Mouse (Mus musculus) megakaryocyte, embryonic 14.5 days (primary cell): ENCODE results near the gene Zscan26. TPM values are rescaled to one million over a fixed set of nuclear protein-coding genes. Genes with fewer than 3 reads are reported as not detected.
A peak's percentile ranks its signal among the peaks of the same experiment; 100 is the strongest.

Source experiments
- H3K27me3 ChIP-seq: replicated peaks from 2 replicates; pipeline ENCODE3; 2012; ENCODE audit warnings: inconsistent platforms
- H3K36me3 ChIP-seq: replicated peaks from 2 replicates; pipeline ENCODE3; 2012; ENCODE audit warnings: low read length, inconsistent platforms, mixed read lengths
- H3K4me1 ChIP-seq: 2 replicates; pipeline ENCODE4 v1.6.1; 2012; ENCODE audit warnings: inconsistent platforms
- H3K4me3 ChIP-seq: replicated peaks from 2 replicates; pipeline ENCODE3; 2012; ENCODE audit warnings: moderate library complexity, mild to moderate bottlenecking, inconsistent platforms
- H3K9me3 ChIP-seq: 2 replicates; pipeline ENCODE4 v1.6.1; 2012; ENCODE audit warnings: inconsistent platforms
- FLI1 ChIP-seq: IDR thresholded peaks from 2 replicates; pipeline ENCODE4 v1.6.1; 2012; ENCODE audit warnings: low read length, inconsistent platforms, mixed read lengths
- GATA1 ChIP-seq: IDR thresholded peaks from 3 replicates; pipeline ENCODE4 v1.6.1; 2012; ENCODE audit warnings: mixed read lengths, low read length, inconsistent platforms, borderline replicate concordance
- polyA plus RNA-seq: library from polyadenylated mRNA; stranded (reverse); fragments of >175 nt; gene quantifications from 2 replicates; pipeline ENCODE4 v1.2.3, GENCODE M21; 2012; ENCODE audit warnings: low replicate concordance; ENCODE audit not compliant: insufficient read depth

Gene Zscan26
- polyA plus RNA-seq, 1 experiment: 0.70 TPM

DNA sequence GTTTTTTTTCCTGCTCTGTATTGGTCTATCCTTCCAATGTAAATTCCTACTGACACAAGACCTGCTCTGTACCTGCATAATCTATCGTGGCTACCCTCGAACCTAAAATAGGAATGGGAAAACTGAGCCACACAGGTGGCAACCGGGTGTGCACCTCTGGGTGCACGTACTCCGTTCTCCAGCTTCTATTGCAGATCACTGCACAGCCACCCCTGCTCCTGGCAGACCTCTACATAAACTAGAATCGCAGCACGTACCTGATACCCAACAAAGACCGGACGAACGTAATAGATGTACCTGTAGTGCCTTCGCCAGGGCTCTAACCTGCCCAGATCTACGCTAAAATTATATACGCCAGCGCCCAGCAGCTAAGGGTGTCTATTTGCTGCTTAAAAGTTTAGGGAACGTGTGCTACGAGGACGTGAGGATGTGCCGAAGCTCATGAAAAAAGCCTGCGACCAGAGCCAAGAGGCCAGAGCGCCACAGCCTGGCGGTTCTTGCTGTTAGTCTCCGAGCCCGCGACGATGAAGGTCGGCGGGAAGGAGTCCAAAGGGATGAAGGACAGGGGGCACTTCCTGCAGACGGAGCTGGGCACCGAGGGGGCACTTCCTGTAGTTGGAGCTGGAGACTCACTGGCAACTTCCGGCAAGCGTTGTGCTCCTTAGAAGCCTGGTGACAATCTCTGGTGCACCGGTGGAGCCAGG is 12.9 kb downstream of the Zscan26 start, which contains the start of gene Pgbd1:
TSS of gene Pgbd1 (minus strand) at position 556 of the 704 bp plus-strand sequence.
- H3K4me3 ChIP-seq: peak within 1 kb of the TSS; percentile 93
- peaks cover 28% of the 10 kb centered on the region for H3K4me1 ChIP-seq
- H3K9me3 ChIP-seq: no peaks in the 10 kb centered on the region
- no peaks in the 10 kb centered on the region for H3K27me3 ChIP-seq
- TF ChIP-seq FLI1 (no peak), GATA1 (no peak)
- peaks cover 31% of the 10 kb centered on the region for H3K36me3 ChIP-seq

DNA sequence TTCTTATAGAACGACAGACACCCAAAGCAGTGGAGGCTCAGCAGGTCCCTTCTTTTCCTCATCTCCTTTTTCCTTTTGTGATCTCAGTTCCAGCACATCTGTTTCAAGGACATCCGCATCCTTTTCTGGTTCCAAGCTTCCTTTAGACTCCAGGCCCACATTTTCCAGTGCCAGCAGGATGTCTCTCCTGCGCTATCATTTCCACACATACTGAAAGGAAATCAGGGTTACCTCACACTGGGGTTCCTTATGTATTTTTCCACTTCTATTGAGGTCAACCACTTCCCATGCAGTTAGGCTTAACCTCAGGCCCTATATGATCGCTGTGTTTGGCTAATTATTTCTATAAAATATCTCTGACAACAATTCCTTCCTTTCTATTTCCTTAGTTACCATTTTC is 18.1 kb downstream of the Zscan26 start:
- TF ChIP-seq GATA1: no peak
- TF ChIP-seq FLI1: no peak
- Histone ChIP-seq H3K27me3 (no peaks in the 10 kb centered on the region), H3K9me3 (no peaks in the 10 kb centered on the region), H3K4me3 (no peak overlapping the region), H3K36me3 (peaks cover 6% of the 10 kb centered on the region), H3K4me1 (peaks cover 45% of the 10 kb centered on the region)

DNA sequence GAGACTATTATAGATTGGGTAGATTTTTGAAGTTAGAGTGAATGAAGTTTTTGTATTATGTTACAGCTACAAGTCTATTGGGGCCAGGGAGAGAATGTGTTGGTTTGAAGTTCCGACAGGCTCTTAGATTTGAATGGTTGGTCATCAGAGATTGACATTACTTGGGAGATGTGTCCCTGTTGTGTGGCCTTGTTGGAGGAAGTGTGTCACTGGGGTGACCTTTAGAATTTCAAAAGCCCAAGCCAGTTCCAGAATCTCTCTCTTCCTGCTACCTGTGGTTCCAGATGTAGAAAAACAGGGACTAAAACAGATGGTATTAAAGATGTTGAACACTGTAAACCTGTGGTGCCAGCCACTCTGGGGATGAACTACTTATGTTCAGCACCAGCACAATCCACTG is 25.9 kb downstream of the Zscan26 start:
- TF ChIP-seq GATA1: no peak
- TF ChIP-seq FLI1: no peak
- H3K36me3 ChIP-seq: no peaks in the 10 kb centered on the region

GRCm38 (mm10) chr13:21423301-21423700 is 30.2 kb downstream of the Zscan26 start:
- Histone ChIP-seq H3K36me3 (no peaks in the 10 kb centered on the region), H3K27me3 (no peaks in the 10 kb centered on the region), H3K4me3 (peak overlapping the region; percentile 18), H3K9me3 (no peaks in the 10 kb centered on the region), H3K4me1 (peaks cover 53% of the 10 kb centered on the region)
- TF ChIP-seq FLI1 (no peak), GATA1 (no peak)

More for the DNA sequence above, 25.9 kb downstream of the Zscan26 start:
- Histone ChIP-seq H3K9me3 (no peaks in the 10 kb centered on the region), H3K4me1 (peaks cover 50% of the 10 kb centered on the region), H3K4me3 (no peak overlapping the region), H3K27me3 (no peaks in the 10 kb centered on the region)

DNA sequence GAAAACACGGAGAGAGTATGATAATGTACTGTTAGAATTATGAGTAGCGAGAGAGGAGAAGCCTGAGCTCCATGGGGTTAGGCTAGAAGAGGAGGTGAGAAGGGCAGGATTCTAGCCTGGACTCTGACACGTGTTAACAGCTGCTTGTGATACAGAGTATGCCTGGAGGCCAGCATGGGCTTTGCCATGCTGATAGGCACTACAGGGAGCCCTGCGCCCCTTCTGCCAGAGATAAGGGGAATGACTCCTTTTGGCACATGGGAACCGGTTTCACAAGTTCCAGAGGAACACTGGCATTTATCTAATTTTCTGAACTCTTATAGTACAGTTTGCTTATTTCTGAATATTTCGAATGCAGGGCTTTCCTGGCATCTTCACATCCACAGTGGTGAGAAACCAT is 34.7 kb downstream of the Zscan26 start:
- peak overlapping the region; percentile 35 for H3K4me3 ChIP-seq
- no peaks in the 10 kb centered on the region for H3K9me3 ChIP-seq
- H3K27me3 ChIP-seq: no peaks in the 10 kb centered on the region
- H3K36me3 ChIP-seq: no peaks in the 10 kb centered on the region
- TF ChIP-seq FLI1 (no peak), GATA1 (no peak)
- peaks cover 56% of the 10 kb centered on the region for H3K4me1 ChIP-seq

- H3K4me1 ChIP-seq: peaks cover 52% of the 10 kb centered on the region
- no peak overlapping the region for H3K4me3 ChIP-seq
- TF ChIP-seq FLI1 (no peak), GATA1 (no peak)
- H3K36me3 ChIP-seq: no peaks in the 10 kb centered on the region
- no peaks in the 10 kb centered on the region for H3K9me3 ChIP-seq
- H3K27me3 ChIP-seq: no peaks in the 10 kb centered on the region
Measured at GRCm38 (mm10) chr13:21417298-21418010, 36.1 kb downstream of the Zscan26 start.

GRCm38 (mm10) chr13:21415750-21416149 is 37.8 kb downstream of the Zscan26 start:
- Histone ChIP-seq H3K4me3 (no peak overlapping the region), H3K27me3 (no peaks in the 10 kb centered on the region), H3K4me1 (peaks cover 57% of the 10 kb centered on the region), H3K9me3 (no peaks in the 10 kb centered on the region), H3K36me3 (no peaks in the 10 kb centered on the region)
- TF ChIP-seq GATA1 (no peak), FLI1 (no peak)

- no peaks in the 10 kb centered on the region for H3K9me3 ChIP-seq
- peaks cover 62% of the 10 kb centered on the region for H3K4me1 ChIP-seq
- TF ChIP-seq GATA1: no peak
- no peak for TF ChIP-seq FLI1
- H3K36me3 ChIP-seq: no peaks in the 10 kb centered on the region
- peak overlapping the region; percentile 50 for H3K4me3 ChIP-seq
- no peaks in the 10 kb centered on the region for H3K27me3 ChIP-seq
Measured at GRCm38 (mm10) chr13:21415266-21415665, 38.3 kb downstream of the Zscan26 start.

DNA sequence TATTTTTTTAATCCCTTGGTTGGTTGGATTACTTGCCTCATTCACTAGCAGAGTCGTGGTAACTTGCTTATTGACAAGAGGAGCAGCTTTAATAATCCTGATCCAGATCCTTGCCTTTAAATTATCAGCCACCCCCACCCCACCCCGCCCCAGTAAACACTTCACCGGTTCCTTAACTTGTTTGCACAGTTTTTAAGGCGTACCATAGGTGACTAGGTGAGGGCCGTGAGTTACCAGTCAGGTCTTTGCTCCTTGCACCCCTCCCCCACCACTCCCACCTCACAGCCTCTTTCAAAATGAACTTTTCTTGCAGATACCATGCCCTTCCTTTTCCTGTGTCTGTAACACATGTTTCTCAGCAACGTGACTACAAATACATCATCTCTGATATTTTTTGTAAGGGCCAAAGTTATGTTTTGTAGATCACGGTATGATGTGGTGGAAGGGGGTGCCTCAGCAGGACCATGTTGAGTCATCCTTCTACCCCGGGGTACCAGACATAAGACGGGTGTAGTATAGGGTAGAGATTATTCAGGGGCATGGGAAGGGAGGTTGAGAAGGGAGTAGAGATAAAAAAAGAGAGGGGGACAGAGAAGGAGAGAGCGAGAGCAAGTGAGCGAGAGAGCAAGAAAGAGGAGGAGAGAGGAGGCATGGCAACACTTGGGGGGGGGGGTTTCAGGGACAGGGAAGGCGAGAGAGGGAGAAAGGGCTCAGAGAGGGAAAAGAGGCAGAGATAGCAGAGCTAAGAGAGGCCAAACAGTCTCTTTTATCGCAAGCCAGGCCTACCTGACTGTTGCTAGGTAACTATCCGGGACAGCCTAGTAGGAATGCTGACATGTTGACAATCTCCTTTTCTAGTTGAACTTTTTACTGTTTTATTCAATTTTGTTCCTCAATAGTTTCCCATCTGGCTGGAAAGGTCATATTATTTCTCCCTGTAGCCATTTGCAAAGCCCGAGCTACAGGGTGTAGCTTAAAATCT is 39.0 kb downstream of the Zscan26 start:
- H3K4me1 ChIP-seq: peaks cover 66% of the 10 kb centered on the region
- no peak overlapping the region for H3K4me3 ChIP-seq
- H3K9me3 ChIP-seq: no peaks in the 10 kb centered on the region

More for the DNA sequence above, 39.0 kb downstream of the Zscan26 start:
- H3K36me3 ChIP-seq: no peaks in the 10 kb centered on the region
- no peaks in the 10 kb centered on the region for H3K27me3 ChIP-seq
- TF ChIP-seq GATA1 (no peak), FLI1 (no peak)
